Mouse (Mus musculus): ENCODE data around the gene Ssh2. TPM values are rescaled to one million over a fixed set of nuclear protein-coding genes. Genes with fewer than 3 reads are reported as not detected.
A peak's percentile ranks its signal among the peaks of the same experiment; 100 is the strongest.

The Ssh2 gene
- total RNA-seq, 2 experiments from 2014 or later: 40.5 to 42.8 TPM

GRCm38 (mm10) chr11:77494782-77495181, 278.7 kb downstream of the Ssh2 start:
- intact Hi-C loops (cut with DNase I): loop anchor here (5.0 kb wide), 1 partner anchor 133 kb away; no protein-coding TSS in a partner anchor
- DNase-seq (ENCODE audit: low spot score in 2 of 2): no peak

DNA sequence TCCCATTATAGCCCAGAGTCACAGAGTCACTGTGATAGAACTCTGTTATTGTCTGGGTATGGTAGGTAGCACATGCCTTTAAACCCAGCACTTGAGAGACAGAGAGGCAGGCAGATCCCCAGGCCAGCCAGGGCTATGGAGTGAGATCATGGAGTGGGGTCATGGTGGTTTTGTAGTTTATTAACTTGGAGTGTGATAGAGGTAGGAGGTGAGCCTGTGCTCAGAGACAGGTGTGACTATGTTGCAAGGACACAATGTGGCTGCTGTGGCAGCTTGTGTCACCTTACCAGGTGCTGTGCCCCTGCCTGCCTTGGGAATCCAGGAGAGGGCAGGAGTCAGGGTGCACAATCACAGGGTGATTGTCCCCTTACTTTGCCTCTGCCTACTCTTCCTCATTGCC, 279.4 kb downstream of the Ssh2 start:
- intact Hi-C loops (cut with DNase I): no loop called here
- no peak for DNase-seq (ENCODE audit: low spot score in 2 of 2)

DNA sequence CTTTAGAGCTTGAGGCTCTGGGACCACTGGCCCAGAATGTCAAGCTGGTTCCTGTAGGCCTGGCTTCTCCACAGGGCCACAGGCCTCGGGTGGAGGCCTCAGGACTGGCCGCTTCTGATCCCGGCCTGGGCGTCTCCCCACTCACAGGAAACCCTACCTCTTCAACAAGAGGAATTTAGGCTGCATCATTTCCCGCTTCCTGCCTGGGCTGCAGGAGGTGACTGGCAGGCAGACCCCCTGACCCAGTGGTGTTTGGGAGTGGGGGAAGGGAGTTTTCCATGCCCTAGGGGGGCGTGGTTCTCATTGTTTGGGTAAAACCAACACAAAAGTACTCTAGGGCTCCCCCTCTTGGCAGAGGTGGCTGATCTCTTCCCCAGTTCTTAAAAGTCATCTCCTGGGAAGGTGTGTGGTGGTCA, 281.3 kb downstream of the Ssh2 start:
- no peak for DNase-seq (ENCODE audit: low spot score in 2 of 2)
- intact Hi-C loops (cut with DNase I): no loop called here

DNA sequence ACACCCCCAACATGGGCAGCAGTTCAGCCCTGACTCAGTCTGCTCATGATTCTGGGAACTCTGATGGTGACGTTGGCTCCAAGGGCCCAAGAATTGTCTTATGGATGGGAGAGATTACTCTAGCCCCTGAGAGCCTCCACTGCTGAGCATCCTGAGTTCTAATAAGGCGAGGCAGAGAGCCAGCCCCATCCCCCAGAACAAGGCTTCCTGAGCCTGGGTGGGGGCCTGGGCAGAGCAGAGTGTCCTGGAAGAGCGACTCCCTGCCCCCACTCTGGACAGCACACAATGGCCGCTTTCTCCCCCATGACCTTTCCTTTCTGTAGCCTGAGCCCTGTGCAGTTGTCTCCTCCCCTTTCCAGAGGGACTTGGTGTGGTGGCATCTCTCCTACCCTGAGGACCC, 281.8 kb downstream of the Ssh2 start:
- DNase-seq (ENCODE audit: low spot score in 2 of 2): no peak
- intact Hi-C loops (cut with DNase I): no loop called here

GRCm38 (mm10) chr11:77498261-77499139, 282.4 kb downstream of the Ssh2 start:
- intact Hi-C loops (cut with DNase I): no loop called here
- DNase-seq (ENCODE audit: low spot score in 2 of 2): no peak

GRCm38 (mm10) chr11:77499354-77499753, 283.3 kb downstream of the Ssh2 start:
- DNase-seq (ENCODE audit: low spot score in 2 of 2): no peak

GRCm38 (mm10) chr11:77500361-77501325, 284.6 kb downstream of the Ssh2 start:
- peak in 1 of 2 experiments; percentile 47 for DNase-seq (ENCODE audit: low spot score in 2 of 2)
- intact Hi-C loops (cut with DNase I): no loop called here

More at GRCm38 (mm10) chr11:77499354-77499753, 283.3 kb downstream of the Ssh2 start:
- intact Hi-C loops (cut with DNase I): no loop called here

- peak; percentile 83 to 89 for DNase-seq (ENCODE audit: low spot score in 2 of 2)
- intact Hi-C loops (cut with DNase I): no loop called here
Observed at GRCm38 (mm10) chr11:77501392-77501791, 285.3 kb downstream of the Ssh2 start.

DNA sequence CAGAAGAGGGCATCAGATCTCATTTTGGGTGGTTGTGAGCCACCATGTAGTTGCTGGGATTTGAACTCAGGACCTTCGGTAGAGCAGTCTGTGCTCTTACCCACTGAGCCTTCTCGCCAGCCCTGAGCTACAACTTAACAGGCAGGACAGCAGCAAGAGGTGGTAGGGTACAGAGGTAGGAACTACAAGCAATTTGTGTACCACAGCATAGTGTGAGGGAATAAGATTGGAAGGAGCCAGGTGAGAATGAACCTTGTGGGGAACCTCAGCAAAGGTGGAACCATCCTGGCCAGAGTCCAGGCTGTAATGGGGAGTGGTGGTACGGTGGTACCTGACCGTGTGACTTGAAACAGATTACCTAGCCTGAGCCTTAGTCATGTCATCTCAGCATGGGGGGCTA, 285.9 kb downstream of the Ssh2 start:
- intact Hi-C loops (cut with DNase I): no loop called here
- no peak for DNase-seq (ENCODE audit: low spot score in 2 of 2)

DNA sequence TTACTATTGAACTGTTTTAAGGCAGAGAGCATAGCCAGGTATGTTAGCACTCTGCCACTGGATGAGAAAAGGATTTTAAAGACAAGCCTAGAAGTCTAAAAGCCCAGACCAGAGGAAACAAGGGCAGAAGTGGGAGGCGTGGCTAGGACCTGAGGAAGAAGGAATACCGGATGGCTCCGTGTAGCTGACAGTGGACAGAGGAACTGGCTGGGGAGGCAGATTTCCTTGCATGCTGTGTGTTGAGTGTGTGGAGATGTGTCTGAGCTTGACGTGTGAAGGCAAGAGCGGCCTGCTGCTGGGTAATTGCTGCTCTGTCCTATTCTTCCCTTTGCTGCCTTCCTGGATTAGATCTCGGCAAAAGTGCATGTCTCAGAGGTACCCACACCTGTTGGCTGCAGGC, 286.4 kb downstream of the Ssh2 start:
- DNase-seq (ENCODE audit: low spot score in 2 of 2): no peak
- intact Hi-C loops (cut with DNase I): no loop called here

DNA sequence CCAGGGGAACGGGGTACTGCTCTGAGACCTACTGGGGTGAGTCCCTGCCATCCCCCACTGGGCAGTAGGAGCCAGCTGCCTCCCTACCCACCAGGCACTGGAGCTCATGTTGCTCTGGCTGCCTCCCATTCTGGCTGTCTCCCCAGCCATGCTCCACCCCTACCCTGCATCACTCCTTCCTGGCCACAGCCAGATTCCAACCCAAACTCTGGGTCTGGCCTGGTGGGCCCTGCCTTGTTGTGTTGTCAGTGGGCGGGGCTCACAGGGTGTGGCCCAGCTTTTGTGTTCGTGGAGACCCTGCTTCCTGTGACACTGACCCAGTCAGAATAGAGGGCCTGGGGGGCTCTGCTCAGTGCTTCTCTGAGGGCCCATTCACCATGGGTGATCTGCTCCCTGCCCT, 287.4 kb downstream of the Ssh2 start:
- intact Hi-C loops (cut with DNase I): no loop called here
- no peak for DNase-seq (ENCODE audit: low spot score in 2 of 2)

DNA sequence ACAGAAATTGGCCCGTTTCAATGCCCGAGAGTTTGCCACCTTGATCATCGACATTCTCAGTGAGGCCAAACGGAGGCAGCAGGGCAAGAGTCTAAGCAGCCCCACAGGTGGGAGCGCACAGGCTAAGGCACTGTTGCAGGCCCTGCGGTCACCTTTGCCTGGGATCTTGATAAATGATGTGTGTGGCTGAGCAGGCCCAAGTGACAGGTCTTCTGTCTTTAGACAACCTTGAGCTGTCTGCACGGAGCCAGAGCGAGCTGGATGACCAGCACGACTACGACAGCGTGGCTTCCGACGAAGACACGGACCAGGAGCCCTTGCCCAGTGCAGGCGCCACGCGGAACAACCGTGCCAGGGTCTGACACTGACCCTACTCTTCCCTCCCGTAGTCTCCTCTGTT, 288.3 kb downstream of the Ssh2 start:
- intact Hi-C loops (cut with DNase I): no loop called here

GRCm38 (mm10) chr11:77505291-77505980, 289.3 kb downstream of the Ssh2 start:
- DNase-seq (ENCODE audit: low spot score in 2 of 2): no peak
- intact Hi-C loops (cut with DNase I): loop anchor here (5.0 kb wide), 1 partner anchor 122 kb away; no protein-coding TSS in a partner anchor

More for the DNA sequence above, 288.3 kb downstream of the Ssh2 start:
- DNase-seq (ENCODE audit: low spot score in 2 of 2): no peak

- no peak for DNase-seq (ENCODE audit: low spot score in 2 of 2)
- intact Hi-C loops (cut with DNase I): loop anchor here (5.0 kb wide), 1 partner anchor 121 kb away; no protein-coding TSS in a partner anchor
Observed at GRCm38 (mm10) chr11:77506273-77506672, 290.2 kb downstream of the Ssh2 start.

DNA sequence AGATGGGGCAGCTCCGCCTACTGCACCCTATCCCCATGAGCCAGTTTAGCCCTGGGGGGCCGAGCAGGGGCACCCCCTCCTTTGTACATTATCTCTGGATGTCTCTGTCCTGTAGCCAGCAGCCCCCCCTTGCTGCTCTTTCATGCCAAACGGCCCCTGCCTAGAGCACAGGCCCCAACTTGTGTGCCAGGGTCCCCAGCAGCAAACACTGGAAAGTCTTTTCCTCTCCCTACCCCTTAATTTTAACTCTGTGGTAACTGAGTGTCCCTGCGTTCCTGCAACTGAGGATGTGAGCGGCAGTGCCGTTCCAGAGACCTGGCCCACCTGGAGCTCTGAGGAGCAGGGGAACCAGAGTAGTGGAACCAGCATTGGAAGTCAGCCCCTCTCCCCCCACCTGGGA, 290.9 kb downstream of the Ssh2 start:
- intact Hi-C loops (cut with DNase I): loop anchor here (5.0 kb wide), 1 partner anchor 120 kb away; no protein-coding TSS in a partner anchor
- DNase-seq (ENCODE audit: low spot score in 2 of 2): no peak

- no peak for DNase-seq (ENCODE audit: low spot score in 2 of 2)
- intact Hi-C loops (cut with DNase I): loop anchor here (5.0 kb wide), 1 partner anchor 120 kb away; no protein-coding TSS in a partner anchor
Observed at GRCm38 (mm10) chr11:77507426-77507825, 291.3 kb downstream of the Ssh2 start.

DNA sequence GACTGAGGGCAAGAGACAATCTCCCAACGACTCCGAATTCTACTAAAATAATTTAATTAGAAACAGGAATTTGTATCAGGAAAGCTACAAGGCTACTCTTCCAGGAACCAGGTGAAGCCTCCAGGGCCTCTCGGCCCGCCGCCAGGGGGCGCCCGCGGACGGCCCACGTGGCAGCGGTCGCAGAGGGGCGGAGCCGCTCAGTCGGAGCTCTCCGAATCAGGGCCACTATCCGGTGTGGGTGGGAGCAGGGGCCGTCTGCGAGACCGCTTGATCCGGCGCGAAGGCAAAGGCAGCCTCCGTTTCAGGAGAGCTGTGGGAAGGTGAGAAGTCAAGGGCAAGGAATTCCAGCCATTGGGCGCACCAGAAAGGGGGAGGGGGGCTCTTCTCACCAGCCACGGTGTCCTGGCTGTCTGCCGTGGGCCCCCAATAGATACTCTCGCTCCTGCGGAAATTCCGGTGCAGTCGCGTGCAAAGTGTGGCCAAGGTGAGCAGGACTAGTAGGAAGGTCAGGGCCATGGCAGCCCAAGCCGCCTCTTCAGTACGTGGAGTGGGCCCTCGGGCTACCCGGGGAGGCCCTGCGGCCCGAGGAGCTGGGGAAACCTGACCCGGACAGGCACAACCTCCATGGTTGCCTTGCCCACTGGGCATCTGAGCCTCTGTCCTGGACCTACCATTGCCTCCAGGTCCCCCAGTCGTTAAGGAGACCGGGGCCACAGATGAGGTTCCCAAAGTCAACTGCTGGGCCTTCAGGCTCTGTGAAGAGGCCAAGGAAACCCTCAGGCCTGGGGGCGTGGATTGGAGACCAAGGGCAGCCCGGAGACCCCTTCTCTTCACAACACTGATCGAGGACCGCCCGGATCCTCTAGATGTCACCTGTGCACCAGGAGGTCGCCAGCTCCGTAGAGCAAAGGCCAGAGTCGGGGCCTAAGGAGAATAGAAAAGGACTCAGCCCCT, 292.3 kb downstream of the Ssh2 start:
- DNase-seq (ENCODE audit: low spot score in 2 of 2): peak; percentile 89
- intact Hi-C loops (cut with DNase I): loop anchor here (5.0 kb wide), 1 partner anchor 119 kb away; no protein-coding TSS in a partner anchor
